Mouse (Mus musculus) mature B cell (primary cell): Measurements from ENCODE around the gene Myo5c.
"Not testable (repeated sequence)": the region's sequence is repeated elsewhere in the genome, so short reads cannot be mapped to it uniquely, and the experiment has no call there.

Source experiments
- in situ Hi-C: fragments of 300-500 bp; cut with MboI; formaldehyde crosslinking; loops from 2 replicates; pipeline ENCODE4 v1.14.3; 2019

The Myo5c gene

DNA sequence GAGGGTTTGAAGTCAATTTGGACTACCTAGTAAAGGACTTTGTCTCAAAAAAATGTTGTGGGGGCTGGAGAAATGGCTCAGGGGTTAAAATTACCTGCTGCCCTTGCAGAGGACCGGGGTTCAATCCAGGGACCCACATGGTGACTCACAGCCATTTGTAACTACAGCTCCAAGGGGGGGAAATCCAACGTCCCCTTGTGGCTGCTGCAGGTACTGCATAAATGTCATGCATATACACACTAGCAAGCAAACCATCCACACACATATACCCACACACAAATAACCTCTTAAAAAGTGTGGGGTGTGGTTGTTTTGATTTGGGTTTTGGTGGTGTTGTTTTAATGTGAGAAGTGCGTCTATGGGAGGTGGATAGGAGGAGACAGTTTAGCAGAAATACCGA lies 12.7 kb downstream of the Myo5c start:
- in situ Hi-C loops, result no loop called here

DNA sequence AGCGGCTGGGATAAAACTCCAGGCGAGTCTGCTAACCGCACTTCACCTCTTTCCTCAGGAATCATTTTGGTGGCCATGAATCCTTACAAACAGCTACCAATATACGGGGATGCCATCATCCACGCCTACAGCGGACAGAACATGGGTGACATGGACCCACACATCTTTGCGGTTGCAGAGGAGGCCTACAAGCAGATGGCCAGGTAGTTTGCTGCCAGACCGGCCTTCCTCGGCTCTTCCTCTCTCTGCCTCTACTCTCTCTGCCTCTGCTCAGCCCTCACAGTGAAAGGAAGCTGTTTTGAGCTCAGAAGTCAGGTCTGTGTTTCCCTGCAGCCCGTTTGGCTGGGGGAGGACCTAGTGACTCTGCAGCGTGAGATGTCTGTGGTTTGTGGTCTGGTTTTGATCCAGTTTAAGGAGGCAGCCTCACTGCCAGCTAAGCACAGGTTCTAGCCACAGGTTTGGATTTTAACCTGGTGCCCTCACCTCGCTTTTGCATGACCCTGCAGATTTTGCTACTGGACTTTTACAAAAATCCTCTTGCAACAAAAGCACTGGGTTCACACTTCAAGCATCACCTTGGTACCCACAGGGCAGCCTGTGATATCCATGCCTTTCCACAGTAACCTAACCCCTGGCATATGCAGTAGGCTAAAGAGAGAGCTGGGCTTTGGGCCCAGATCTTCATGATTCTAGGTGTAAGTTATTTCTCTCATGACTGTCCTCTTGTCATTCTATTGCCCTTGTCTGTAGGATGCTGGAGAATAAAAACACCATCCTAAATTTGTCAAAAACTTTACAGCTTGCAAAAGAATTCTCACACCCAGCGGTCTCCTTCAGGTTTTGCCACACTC lies 14.5 kb downstream of the Myo5c start:
- in situ Hi-C loops, result no loop called here

DNA sequence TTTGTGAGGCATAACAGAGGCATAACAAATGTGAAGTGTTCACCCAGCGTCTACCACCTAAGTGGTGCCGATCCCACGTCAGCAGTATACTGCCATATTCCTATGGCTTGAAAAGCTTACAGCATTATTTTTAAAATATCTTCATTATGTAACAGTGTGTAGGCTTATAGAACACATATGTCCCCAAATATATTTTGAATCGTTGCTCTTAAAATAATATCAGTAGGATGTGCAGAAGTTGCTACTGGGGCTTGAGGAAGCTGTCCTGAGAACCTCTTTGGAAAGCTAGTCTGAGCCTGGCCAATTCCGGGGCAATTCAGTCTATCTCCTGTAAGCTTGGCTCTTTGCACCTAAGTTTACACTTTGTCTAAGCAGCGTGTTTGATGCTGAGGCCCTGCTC lies 16.1 kb downstream of the Myo5c start:
- in situ Hi-C loops, result no loop called here

DNA sequence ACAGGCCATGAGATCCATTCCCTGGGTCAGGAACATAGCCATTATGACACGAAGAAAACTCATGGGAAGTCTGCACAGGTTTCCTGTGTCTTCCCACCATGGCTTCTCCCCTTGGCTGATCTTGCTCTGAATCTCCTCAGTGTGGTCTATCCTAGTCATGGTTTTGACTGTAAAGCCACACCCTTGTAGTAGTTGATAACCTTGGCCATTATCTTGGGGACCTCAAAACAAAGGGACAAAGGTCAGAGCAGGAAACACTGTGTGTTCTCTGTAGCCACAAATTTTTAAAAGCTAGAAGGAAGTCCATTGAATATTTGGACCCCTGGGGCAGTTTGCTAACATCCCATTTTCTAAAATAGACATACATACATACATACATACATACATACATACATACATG lies 16.5 kb downstream of the Myo5c start:
- in situ Hi-C loops, result no loop called here

DNA sequence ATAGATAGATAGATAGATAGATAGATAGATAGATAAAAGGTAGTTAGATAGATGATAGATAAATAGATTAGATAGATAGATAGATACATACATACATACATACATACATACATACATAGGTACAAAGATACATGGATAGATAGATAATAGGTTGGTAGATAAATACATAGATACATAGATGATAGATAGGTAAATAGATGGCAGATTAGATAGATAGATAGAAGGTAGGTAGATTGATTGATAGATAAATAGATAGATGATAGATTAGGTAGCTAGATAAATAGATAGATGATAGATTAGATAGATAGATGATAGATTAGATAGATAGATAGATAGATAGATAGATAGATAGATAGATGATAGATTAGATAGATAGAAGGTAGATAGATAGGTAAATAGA lies 17.1 kb downstream of the Myo5c start:
- in situ Hi-C loops, result no loop called here

DNA sequence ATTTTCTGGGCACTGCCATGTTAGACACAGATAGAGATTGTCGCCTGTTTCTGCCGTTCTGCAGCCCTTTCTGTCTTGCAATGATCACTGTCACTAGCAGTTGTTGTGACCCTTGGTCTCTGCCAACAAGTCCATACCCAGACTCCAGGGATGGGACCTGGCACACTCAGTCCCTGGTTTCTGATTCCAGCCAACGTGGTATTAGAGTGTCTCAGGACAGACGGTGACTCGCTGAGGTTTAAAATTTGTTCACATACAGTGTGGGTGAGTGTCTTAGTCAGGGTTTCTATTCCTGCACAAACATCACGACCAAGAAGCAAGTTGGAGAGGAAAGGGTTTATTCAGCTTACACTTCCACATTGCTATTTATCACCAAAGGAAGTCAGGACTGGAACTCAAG lies 21.3 kb downstream of the Myo5c start:
- in situ Hi-C loops, result not testable (repeated sequence)

DNA sequence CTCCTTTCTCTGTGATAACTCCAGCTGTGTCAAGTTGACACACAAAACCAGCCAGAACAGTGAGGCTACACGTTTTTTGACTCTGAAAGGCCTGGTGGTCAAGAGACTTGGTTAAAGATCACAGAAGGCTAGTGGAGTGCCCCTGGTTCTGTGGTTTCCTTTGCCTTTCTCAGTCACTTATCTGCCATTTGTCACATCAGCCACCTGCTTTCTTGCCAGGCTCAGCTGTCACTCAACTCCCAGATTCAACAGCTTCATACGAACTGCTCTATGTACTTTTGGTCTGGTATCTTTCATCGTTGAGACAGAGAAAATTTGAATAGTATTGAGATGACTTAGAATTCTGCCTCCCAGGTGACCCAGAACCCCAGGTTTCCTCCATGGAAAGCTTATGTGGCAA lies 21.9 kb downstream of the Myo5c start:
- in situ Hi-C loops, result no loop called here

DNA sequence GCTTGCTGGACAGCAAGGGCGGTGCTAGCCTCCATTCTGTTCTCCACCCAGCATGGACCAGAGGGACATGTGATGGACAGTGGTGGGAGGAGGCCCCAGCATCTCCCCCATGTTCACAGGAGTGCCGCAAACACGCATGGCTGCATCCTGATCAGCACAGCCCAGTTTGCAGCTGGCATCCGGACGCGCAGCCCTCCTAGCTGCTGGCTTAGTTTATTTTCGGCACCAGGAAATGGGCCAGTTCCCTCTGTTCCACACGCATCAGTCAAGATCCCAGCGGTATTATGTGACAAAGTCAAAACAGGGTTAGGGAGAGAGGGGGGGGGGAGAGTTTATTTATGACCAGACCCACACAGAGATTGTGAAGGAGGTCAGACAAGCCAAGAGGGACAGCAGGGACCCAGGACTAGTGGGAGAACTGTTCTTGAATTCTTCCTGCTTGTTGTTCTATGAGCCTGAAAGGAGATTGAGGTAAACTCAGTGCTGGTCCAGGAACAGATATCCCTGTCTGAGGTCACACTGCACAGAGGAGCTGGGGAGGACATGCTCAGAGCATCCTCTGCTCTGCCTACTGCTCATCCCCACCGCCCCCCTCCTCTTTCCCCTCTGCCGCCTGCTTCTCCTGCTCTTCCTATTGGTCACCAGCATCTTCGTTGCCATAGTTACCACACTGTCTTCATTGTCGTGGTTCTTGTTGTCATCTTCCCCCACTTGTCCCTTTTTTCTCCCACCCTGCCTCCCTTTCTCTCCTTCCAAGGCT lies 22.6 kb downstream of the Myo5c start:
- in situ Hi-C loops, result no loop called here

DNA sequence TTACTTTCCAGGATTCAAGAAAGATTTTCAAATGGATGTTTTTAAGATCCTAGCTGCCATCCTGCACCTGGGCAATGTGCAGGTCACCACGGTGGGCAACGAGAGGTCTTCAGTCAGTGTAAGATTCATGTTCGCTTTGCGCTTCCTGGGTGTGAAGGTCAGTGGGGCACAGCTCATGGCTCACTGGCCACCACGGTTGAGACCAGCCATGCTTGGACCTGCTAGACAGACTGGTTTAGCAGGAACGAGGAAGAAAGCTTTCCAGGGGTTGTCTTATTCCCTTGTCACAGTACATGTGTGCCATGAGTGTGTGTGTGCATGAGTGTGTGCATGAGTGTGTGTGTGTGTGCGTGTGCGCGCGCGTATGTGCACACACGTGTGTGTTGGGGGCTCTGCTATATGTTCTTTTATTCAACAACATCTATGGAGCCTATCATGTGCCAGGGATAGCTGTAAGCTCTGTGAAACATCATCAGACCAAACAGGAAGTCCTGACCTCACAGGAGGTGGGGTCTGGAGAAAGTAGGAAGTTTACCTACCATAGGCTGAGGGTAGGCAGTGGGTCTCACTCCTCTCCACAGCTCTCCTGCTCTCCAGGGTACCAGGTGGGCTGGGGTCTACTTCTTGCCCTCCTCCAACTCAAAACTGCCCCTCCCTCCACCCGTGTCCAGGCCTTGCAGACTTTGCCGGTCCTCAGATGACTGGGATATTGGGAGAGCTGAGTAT lies 24.2 kb downstream of the Myo5c start:
- in situ Hi-C loops, result no loop called here

DNA sequence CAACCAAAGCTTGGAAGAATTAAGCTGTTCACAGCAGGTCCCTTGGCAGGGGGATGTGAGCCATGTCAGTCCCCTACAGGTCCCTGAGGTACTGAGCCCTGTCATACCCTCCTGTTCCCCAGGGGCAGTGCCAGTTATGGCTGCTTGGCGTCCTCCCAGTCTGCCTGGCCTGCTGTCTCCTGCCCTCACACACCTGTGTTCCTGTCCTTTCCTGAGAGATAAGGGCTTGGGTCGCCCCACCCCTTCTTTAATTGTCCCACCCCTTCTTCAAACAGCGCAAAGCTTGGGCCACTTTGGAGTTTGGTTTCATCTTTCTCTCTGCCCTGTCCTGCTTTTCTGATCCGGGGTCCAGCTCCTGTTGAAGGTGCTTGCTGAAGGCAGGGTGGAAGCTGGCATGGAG lies 27.0 kb downstream of the Myo5c start:
- in situ Hi-C loops, result no loop called here

DNA sequence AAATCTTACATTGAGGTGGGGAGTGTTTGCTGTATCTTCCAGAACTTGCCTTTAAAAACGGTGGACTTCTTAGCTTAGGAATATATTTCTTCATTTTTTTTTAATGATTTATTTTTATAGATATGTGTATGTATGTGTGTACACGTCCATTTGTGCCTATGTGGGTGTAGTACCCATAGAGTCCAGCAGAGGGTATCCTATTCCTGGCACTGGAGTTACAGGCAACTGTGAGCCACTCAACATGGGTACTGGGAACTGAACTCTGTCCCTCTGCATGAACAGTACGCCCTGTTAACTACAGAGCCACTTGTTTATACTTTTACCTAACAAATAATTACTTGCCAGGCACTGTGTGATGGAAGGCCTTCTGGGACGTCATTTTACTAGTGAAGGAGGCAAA lies 27.8 kb downstream of the Myo5c start:
- in situ Hi-C loops, result no loop called here

DNA sequence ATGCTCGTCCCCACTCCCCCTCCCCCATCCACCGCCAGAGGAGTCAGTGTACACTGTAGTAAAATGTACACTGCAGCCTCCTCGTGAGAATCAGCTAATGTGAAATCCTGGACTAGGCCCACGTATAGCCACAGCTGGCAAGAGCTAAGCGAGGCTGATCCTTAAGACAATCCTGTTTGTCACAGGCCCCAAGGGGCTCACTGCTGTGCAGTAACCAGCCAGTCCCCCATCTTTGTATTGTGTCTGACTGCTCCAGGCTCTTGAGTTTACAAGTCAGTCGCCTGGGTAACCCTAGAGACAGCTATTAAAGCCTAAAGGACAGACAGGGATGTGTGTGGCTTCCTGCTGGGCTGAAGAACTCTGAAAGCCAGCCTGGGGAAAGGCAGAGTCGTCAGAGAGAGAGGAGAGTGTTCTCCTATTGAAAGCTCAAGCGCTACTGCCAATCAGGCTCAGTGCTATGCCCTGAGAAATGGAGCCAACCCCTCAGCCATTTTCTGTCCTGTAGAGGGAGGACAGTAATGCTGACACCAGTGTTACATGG lies 29.6 kb downstream of the Myo5c start:
- in situ Hi-C loops, result no loop called here

DNA sequence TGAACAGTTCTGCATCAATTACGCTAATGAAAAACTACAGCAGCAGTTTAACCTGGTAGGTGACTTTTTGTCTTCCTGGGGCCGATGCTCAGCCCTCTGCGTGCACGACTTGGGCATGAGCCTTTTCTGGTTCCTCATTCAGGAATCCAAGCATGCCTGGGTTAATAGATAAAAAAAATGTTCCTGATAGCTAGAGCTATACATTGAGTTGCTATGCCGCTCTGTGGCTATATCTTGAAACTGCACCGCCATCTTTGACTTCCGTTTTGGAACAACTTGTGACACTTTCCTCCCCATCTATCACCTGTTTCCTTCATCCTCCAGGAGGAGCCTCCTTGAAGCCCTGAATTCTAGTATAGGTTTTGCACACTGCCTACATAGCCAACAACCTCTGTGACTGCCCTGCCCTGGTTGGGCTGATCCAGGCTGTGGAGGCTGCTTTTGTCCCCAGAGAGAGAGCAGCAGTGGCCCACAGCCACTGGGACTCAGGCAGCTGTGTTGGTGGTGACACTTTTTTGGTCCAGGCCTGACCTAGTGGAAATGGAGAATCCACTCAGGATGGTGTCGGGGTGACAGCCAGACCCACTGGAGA lies 30.5 kb downstream of the Myo5c start:
- in situ Hi-C loops, result no loop called here

DNA sequence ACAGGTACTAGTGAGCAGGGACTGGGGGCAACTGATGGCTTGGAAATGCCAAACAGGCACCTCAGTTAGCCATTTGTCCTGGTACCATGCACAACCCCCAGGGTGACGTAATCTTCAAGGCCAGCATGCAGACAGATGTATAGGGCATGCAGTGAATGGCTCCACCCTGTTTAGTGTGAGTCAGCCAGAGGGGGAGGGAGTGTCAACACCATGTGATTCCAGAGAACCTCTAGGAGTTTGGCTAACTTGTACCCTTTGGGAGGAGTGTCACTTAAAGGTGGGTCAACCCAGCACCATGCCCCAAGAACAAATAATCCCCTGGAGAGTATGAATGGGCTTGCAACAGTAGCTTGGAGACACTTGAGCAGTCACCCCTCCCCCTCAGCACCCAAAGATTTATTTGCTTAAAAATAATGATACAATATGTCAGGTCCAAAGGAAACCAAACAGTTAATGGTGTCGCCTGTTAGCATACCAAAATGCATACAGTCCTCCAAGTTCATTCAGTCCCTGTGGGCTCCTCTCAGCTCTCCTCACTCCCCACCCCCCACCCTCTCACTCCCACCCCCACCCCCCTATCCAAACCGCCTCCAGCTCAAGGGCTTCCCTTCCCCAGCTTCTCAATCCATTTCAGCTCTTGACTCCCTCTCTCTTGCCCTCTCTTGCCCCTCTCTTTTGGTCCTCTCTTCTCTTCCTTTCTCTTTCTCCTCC lies 32.3 kb downstream of the Myo5c start:
- in situ Hi-C loops, result no loop called here

DNA sequence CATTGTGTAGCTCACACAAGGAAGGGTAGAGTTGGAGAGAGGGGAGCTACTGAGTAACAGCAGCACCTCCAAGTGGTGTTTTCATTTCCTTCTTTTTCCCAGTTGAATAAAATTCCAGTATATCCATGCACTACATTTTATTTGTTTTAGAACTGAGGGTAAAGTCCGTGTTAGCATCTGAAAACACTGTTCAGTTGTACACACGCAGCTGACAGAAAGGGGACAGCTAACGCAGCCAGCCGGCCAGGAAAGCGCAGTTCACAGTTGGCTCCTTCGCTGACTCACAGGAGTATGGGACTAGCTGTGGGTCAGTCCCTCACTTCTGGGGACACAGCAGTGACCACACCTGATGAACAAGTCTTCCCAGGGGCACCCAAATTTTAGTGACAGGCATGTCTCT lies 35.3 kb downstream of the Myo5c start:
- in situ Hi-C loops, result no loop called here

DNA sequence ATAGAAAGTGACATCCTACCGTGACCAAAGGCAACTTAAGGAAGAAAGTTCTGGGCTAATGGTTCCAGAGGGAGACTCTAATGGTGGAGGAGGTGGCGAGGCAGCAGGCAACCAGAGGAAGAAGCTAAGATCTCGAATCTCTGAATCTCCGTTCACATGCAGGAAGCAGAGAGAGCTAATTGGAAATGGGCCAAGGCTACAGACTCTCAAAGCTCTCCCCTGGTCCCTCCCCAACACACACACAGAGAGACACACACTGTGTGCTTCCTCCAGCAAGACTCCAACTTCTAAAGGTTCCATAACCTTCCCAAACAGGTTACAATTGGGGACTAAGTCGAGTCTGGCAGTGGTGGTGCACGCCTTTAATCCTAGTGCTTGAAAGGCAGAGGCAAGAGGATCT lies 38.6 kb downstream of the Myo5c start:
- in situ Hi-C loops, result no loop called here

DNA sequence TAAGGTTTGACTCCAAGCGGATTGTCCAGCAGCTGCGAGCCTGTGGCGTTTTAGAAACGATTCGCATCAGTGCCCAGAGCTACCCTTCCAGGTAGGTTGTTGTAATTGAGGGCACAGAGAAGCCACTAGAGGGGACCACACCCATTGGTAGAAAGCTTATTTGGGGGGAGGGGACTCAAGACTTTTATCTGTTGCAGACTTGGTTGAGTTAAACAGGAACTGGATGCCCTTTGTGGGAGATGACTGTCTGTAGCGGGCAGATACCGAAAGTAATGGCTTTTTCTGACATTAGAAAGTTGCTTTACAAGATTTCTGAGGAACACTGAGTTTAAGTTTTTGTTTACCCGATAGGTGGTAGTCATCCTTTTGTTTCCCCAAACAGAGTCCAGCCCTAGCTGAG lies 39.7 kb downstream of the Myo5c start:
- in situ Hi-C loops, result no loop called here

DNA sequence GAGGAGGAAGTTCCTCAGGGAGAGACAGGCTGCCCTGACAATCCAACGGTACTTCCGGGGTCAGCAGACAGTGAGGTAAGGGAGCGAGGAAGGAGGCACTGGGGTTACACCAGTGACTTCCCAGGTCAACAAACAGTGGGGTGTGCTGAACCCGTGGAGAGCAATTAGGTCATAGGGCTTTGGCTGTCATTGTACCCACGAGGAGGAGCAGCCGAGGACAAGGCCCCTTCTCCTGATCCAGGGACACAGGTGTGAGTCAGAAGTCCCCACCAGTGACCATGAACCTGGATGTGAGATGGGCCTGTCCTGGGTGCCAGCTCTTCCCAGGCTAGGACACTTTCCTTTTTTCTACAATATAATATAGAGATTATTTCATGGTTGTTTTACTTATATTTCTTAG lies 41.8 kb downstream of the Myo5c start:
- in situ Hi-C loops, result no loop called here

DNA sequence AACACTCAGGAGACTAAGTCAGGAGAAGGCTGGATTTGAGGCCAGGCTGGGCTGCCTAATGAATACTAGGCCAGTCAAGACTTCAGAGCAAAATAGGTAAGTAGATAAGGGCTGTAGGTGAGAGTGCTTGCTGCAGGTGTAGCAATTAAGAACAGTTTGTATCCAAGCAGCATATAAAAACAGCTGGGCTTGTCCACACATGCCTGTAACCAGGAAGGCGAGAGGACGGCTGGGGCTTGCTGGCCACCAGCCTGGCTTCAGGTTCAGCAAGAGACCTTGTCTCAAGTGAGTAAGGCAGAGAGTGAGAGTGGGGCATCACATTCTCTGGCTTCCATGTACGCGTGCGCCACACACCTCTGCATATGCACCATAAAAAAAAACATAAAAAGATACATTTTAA lies 42.7 kb downstream of the Myo5c start:
- in situ Hi-C loops, result no loop called here

DNA sequence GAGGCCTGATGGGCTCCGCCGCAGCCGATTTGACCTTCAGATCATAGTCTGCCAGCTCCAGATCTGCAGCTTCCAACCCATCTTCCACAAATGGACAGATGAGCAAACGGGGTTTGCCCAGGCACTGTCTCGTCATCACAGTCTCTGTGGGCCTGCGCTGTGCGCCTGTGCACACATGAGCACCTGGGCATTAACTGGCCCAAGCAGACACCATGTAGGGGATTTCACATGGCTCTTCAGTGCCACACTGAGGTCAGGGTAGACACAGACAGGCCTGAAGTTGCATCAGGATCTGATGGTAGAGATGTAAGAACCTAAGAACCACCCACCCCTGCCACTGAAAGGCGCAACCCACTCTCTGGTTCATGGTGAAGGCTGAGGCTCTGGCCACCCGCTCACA lies 43.2 kb downstream of the Myo5c start:
- in situ Hi-C loops, result no loop called here

DNA sequence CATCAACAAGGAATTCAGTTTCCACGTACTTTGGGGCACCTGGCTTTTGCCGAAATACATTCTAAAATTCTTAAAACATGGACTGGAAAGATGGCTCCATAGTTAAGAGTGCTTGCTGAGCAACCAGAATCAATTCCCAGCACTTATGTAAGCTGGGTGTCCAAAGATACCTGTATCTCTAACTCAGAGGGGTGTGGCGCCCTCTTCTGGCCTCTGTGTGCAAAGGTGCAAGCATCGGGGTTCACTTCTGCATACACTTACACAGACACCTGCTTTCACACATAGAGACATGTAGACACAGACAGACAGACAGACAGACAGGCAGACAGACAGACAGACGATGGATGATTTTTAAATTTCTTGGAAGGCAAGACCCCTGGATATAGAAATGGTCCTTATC lies 49.0 kb downstream of the Myo5c start:
- in situ Hi-C loops, result no loop called here

DNA sequence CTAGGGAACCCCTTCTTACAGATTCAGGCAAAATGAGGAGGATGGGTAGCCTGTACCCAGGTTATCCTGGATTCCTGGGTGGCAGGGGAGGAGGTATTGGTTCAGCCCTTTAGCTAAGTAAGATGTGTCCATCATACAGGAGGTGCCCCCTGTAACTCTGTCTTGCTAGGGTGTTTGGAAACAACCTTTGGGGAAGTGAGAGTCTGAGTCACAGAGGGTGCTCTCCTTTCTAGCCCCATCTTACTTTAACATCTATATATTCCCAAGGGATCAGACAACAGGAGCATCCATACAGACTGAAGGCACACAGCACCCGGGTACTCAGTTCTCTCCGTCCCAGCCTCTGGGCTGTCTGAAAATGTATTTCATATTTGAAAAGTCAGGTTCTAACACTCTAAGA lies 50.4 kb downstream of the Myo5c start:
- in situ Hi-C loops, result no loop called here
